Mouse (Mus musculus) limb, embryonic 10.5 days (tissue): ENCODE measurements around the gene Cage1. TPM values are rescaled to one million over a fixed set of nuclear protein-coding genes. Genes with fewer than 3 reads are reported as not detected.

Source experiments
- DNase-seq: peaks from one replicate; pipeline ENCODE4 v3.0.0-alpha.2; 2017; ENCODE audit warnings: low spot score
- H3K27ac ChIP-seq: fragments of 300-500 bp; sonication (generic); 2 replicates; pipeline ENCODE4 v1.5.1; 2016; ENCODE audit warnings: mild to moderate bottlenecking
- H3K27me3 ChIP-seq: fragments of 300-500 bp; sonication (generic); 2 replicates; pipeline ENCODE4 v1.6.1; 2016; ENCODE audit warnings: low read depth, mild to moderate bottlenecking; ENCODE audit not compliant: poor library complexity, severe bottlenecking
- H3K36me3 ChIP-seq: fragments of 300-500 bp; sonication (generic); 2 replicates; pipeline ENCODE4 v1.6.1; 2016; ENCODE audit warnings: mild to moderate bottlenecking, moderate library complexity
- H3K4me1 ChIP-seq: fragments of 300-500 bp; sonication (generic); 2 replicates; pipeline ENCODE4 v1.6.1; 2016
- H3K4me3 ChIP-seq: fragments of 300-500 bp; sonication (generic); 2 replicates; pipeline ENCODE4 v1.5.1; 2016; ENCODE audit warnings: mild to moderate bottlenecking, moderate library complexity
- H3K9me3 ChIP-seq: fragments of 300-500 bp; sonication (generic); replicated peaks from 2 replicates; pipeline ENCODE4 v1.6.1; 2016; ENCODE audit warnings: mild to moderate bottlenecking
- WGBS: fragments of 180-500 bp; shearing (Covaris S2); methylation state at CpG from one replicate; pipeline ENCODE4 v1.1.7; 2016; 5-methylcytosine and 5-hydroxymethylcytosine counted together
- polyA plus RNA-seq: library from polyadenylated mRNA; unstranded; fragments of >200 nt; fragmentation: Nextera tagmentation; extraction: Ambion mirVana; gene quantifications from 2 replicates; pipeline ENCODE4 v1.2.1, GENCODE M21; 2016

Cage1 gene
- polyA plus RNA-seq, 1 experiment from 2014 or later, result 0.96 TPM

DNA sequence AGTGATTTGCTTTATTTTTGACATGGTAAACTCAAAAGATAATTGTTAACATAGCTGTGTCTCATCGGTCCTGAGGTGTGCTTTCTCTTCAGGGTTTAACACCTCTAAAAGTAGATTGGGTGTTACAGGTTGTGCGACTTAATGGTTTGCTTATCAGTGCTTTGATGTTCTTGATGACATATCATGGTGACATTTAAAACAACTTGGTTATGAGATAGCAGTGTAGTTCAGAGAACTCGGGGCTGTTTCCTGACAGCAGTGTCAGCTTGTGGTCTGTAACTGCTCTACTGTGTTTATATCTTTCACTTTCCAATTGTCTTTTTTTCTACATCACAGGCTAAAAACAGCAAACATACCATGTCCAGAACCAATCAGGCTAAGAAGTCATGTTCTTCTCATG is 13.0 kb upstream of the Cage1 start:
- Histone ChIP-seq H3K36me3 (peaks cover 99% of the 10 kb centered on the region), H3K9me3 (no peaks in the 10 kb centered on the region), H3K4me3 (no peak overlapping the region), H3K27ac (no peak overlapping the region), H3K27me3 (no peaks in the 10 kb centered on the region), H3K4me1 (no peaks in the 10 kb centered on the region)
- no peak for DNase-seq
- 87% methylated on average over 3 of the region's 3 CpGs for WGBS

- no peaks in the 10 kb centered on the region for H3K27me3 ChIP-seq
- no peaks in the 10 kb centered on the region for H3K9me3 ChIP-seq
- DNase-seq, result no peak
- peak overlapping the region; percentile 94 for H3K4me3 ChIP-seq
- peak overlapping the region; percentile 85 for H3K27ac ChIP-seq
- 52% methylated on average over 12 of the region's 12 CpGs for whole genome bisulfite sequencing
- H3K4me1 ChIP-seq, result peaks cover 18% of the 10 kb centered on the region
- H3K36me3 ChIP-seq, result peaks cover 37% of the 10 kb centered on the region
Measured at GRCm38 (mm10) chr13:38037811-38038210, 942 bp upstream of the Cage1 start.

DNA sequence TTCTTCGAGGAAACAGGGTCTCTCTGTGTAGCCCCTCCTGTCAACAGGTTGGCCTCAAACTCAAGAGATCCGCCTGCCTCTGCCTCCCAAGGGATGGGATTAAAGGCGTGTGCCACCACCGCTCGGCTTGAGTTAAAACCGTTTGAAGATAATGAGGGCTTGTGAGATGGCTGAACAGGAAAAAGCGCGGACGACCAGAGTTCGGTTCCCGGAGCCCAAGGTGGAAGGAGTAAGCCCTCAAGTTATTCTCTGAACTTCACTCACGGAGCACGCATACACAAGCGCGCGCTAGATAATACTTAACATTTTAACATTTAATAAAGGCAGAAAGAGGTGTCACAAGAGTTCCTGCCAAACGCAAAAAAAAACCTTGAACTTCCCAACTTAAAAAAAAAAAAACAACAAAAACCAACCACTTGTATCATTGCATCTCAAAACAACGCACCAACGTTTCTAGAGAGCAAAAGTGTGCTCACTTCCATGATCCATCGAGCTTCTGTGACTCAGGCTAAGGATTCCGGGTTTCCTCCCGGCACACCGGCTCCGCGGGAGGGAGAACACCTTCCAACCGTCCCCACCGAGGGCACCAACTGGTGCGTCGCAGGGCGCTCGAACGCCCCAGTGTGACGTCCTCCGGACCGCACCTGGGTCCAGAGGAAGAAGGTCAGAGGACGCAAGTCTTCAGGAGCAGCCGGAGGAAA is 376 bp downstream of the Cage1 start, which contains the start of gene Riok1:
TSS of gene Riok1 (plus strand) at position 653 of the 701 bp plus-strand sequence.
- peak within 1 kb of the TSS; percentile 85 for H3K27ac ChIP-seq
- peaks cover 18% of the 10 kb centered on the region for H3K4me1 ChIP-seq
- H3K27me3 ChIP-seq, result no peaks in the 10 kb centered on the region
- no peaks in the 10 kb centered on the region for H3K9me3 ChIP-seq
- H3K36me3 ChIP-seq, result peaks cover 24% of the 10 kb centered on the region
- 12% methylated on average over 37 of the region's 37 CpGs for WGBS
- peak within 1 kb of the TSS; percentile 94 for H3K4me3 ChIP-seq
- DNase-seq, result peak; percentile 31

DNA sequence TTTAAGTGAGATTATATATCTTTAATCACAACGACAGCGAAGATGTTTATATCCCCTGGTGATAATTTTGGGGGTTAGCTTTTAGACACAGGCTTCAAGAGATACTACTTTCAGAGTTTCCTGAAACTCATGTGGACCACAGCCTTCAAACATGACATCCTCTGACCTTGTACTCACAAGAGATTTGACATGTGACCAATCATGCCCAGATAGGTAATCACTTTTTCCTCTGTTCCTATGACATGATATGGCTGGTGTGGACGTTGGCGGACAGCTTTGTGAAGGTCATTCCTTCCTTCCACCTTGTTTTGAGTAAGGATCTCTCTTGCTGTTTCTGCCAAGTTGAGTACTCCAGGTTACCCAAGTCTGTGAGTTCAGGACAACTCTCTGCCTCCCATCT is 8.5 kb downstream of the Cage1 start:
- Histone ChIP-seq H3K36me3 (no peaks in the 10 kb centered on the region), H3K4me3 (no peak overlapping the region), H3K9me3 (no peaks in the 10 kb centered on the region), H3K27me3 (no peaks in the 10 kb centered on the region), H3K27ac (no peak overlapping the region), H3K4me1 (no peaks in the 10 kb centered on the region)
- WGBS, result 88% methylated on average over 4 of the region's 4 CpGs
- DNase-seq, result no peak

GRCm38 (mm10) chr13:38027618-38028248 is 9.1 kb downstream of the Cage1 start:
- Histone ChIP-seq H3K27ac (no peak overlapping the region), H3K9me3 (no peaks in the 10 kb centered on the region), H3K27me3 (no peaks in the 10 kb centered on the region), H3K4me3 (no peak overlapping the region), H3K36me3 (no peaks in the 10 kb centered on the region), H3K4me1 (no peaks in the 10 kb centered on the region)
- no peak for DNase-seq
- 66% methylated on average over 6 of the region's 6 CpGs for WGBS

DNA sequence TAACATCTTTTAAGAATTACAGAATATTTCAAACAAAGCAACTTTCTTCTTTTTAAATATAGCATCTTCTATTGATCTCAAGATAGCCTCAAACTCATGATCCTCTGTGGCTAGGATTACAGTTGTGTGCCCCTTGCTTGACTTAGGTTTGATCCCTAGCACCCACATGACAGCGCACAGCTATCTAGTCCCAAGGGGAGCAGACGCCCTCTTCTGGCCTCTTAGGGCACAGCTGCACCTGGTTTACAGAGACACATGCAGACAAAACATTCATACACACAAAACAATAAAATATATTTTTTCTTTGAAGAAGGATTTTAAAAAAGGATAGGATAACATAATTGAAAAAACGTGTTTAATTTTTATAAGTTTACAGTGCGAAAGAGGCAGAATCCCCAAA is 11.0 kb downstream of the Cage1 start:
- Histone ChIP-seq H3K27ac (no peak overlapping the region), H3K4me1 (no peaks in the 10 kb centered on the region), H3K27me3 (peaks cover 4% of the 10 kb centered on the region; the same call in 1 of the 2 replicates), H3K36me3 (no peaks in the 10 kb centered on the region), H3K4me3 (no peak overlapping the region), H3K9me3 (no peaks in the 10 kb centered on the region)
- 45% methylated on average over 4 of the region's 4 CpGs for WGBS
- DNase-seq, result no peak

- Histone ChIP-seq H3K9me3 (no peaks in the 10 kb centered on the region), H3K36me3 (no peaks in the 10 kb centered on the region), H3K27ac (no peak overlapping the region), H3K4me1 (no peaks in the 10 kb centered on the region), H3K4me3 (no peak overlapping the region), H3K27me3 (peaks cover 4% of the 10 kb centered on the region; the same call in 1 of the 2 replicates)
- WGBS, result 82% methylated on average over 3 of the region's 3 CpGs
- no peak for DNase-seq
Measured at GRCm38 (mm10) chr13:38018791-38019190, 18.1 kb downstream of the Cage1 start.

- no peaks in the 10 kb centered on the region for H3K27me3 ChIP-seq
- H3K4me1 ChIP-seq, result no peaks in the 10 kb centered on the region
- whole genome bisulfite sequencing, result 88% methylated on average over 4 of the region's 4 CpGs
- H3K4me3 ChIP-seq, result no peak overlapping the region
- no peaks in the 10 kb centered on the region for H3K9me3 ChIP-seq
- DNase-seq, result no peak
- H3K36me3 ChIP-seq, result no peaks in the 10 kb centered on the region
- no peak overlapping the region for H3K27ac ChIP-seq
Measured at GRCm38 (mm10) chr13:38015591-38015990, 21.3 kb downstream of the Cage1 start.

- no peak overlapping the region for H3K27ac ChIP-seq
- H3K4me1 ChIP-seq, result no peaks in the 10 kb centered on the region
- no peak for DNase-seq
- H3K27me3 ChIP-seq, result no peaks in the 10 kb centered on the region
- WGBS, result 93% methylated on average over 5 of the region's 5 CpGs
- no peaks in the 10 kb centered on the region for H3K9me3 ChIP-seq
- no peaks in the 10 kb centered on the region for H3K36me3 ChIP-seq
- no peak overlapping the region for H3K4me3 ChIP-seq
Measured at GRCm38 (mm10) chr13:38012436-38012835, 24.4 kb downstream of the Cage1 start.

GRCm38 (mm10) chr13:38010444-38010910 is 26.4 kb downstream of the Cage1 start:
- 87% methylated on average over 5 of the region's 5 CpGs for WGBS
- DNase-seq, result no peak
- no peak overlapping the region for H3K4me3 ChIP-seq

DNA sequence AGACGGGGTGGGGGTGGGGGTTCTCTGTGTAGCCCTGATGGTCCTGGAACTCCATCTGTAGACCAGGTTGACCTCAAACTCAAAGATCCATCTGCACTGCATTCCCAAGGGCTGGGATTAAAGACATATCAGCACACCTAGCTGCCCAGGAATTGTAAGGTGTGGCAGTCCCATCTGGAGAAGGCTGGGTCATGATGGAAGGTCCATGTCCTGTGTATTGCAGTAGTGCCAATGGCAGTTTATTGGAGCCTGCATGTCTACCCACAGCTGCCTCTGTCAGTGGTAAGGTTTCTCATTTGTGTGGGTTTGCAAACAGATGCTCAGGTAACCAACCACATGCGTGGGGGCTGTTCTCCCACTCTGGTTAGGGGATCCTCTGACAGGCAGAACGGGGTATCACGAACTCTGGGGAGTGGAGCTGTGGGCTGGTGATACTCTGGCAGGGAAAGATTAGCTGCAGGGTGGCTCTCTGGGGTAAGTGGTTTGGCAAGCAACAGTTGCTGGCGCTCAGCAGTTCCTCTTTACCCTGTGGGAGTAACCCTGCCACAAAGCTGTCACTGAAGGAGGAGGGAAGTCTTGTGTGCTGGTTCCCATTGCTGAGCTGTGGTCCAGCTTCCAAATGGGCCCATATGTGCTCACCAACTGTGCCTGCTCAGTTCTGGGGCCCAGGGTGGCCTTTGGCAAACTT is 27.0 kb downstream of the Cage1 start:
- H3K9me3 ChIP-seq, result no peaks in the 10 kb centered on the region
- no peaks in the 10 kb centered on the region for H3K4me1 ChIP-seq
- DNase-seq, result no peak
- no peak overlapping the region for H3K4me3 ChIP-seq
- no peak overlapping the region for H3K27ac ChIP-seq
- H3K36me3 ChIP-seq, result no peaks in the 10 kb centered on the region
- H3K27me3 ChIP-seq, result no peaks in the 10 kb centered on the region
- 87% methylated on average over 5 of the region's 5 CpGs for WGBS

More at GRCm38 (mm10) chr13:38010444-38010910, 26.4 kb downstream of the Cage1 start:
- Histone ChIP-seq H3K9me3 (no peaks in the 10 kb centered on the region), H3K27me3 (no peaks in the 10 kb centered on the region), H3K36me3 (no peaks in the 10 kb centered on the region), H3K4me1 (no peaks in the 10 kb centered on the region), H3K27ac (no peak overlapping the region)

- H3K27me3 ChIP-seq, result no peaks in the 10 kb centered on the region
- WGBS, result 95% methylated on average over 2 of the region's 2 CpGs
- H3K4me1 ChIP-seq, result no peaks in the 10 kb centered on the region
- H3K4me3 ChIP-seq, result no peak overlapping the region
- H3K36me3 ChIP-seq, result no peaks in the 10 kb centered on the region
- no peak overlapping the region for H3K27ac ChIP-seq
- DNase-seq, result no peak
- no peaks in the 10 kb centered on the region for H3K9me3 ChIP-seq
Measured at GRCm38 (mm10) chr13:38007972-38008371, 28.9 kb downstream of the Cage1 start.

DNA sequence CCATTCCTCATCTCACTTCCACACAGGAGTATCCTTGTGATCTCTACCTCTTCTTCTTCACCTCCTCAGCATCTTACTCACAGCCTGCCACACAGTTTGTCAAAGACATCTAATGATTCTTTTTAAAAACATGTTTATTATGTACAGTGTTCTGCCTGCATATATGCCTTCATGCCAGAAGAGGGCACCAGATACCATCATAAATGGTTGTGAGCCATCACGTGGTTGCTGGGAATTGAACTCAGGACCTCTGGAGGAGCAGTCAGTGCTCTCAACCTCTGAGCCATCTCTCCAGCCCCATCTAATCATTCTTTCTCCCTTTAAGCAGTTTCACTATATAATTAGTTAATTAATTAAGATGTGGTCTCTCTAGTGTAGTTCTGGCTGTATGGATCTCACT is 34.4 kb downstream of the Cage1 start:
- Histone ChIP-seq H3K4me1 (no peaks in the 10 kb centered on the region), H3K4me3 (no peak overlapping the region), H3K27me3 (no peaks in the 10 kb centered on the region), H3K9me3 (no peaks in the 10 kb centered on the region), H3K27ac (no peak overlapping the region), H3K36me3 (no peaks in the 10 kb centered on the region)
- no peak for DNase-seq
- 44% methylated on average over 1 of the region's 1 CpGs for WGBS
